Mouse (Mus musculus) heart, embryonic 12.5 days (tissue): ENCODE data around the gene Rab23. TPM values are rescaled to one million over a fixed set of nuclear protein-coding genes. Genes with fewer than 3 reads are reported as not detected.

Source experiments
- ATAC-seq: fragments of 200-750 bp; cut with Nextera tagmentation; 2 replicates; pipeline ENCODE4 v1.8.0; 2017; ENCODE audit warnings: moderate TSS enrichment, moderate library complexity; ENCODE audit not compliant: insufficient number of reproducible peaks, low FRiP score
- H3K27ac ChIP-seq: fragments of 300-500 bp; sonication (generic); 2 replicates; pipeline ENCODE4 v1.5.1; 2016; ENCODE audit warnings: mild to moderate bottlenecking, moderate library complexity; ENCODE audit not compliant: poor library complexity, severe bottlenecking
- H3K27me3 ChIP-seq: fragments of 300-500 bp; sonication (generic); replicated peaks from 2 replicates; pipeline ENCODE4 v1.6.1; 2016; ENCODE audit warnings: mild to moderate bottlenecking, moderate library complexity
- H3K36me3 ChIP-seq: fragments of 300-500 bp; sonication (generic); 2 replicates; pipeline ENCODE4 v1.6.1; 2016; ENCODE audit warnings: mild to moderate bottlenecking, moderate library complexity
- H3K4me1 ChIP-seq: fragments of 300-500 bp; sonication (generic); replicated peaks from 2 replicates; pipeline ENCODE4 v1.6.1; 2016; ENCODE audit warnings: mild to moderate bottlenecking
- H3K4me2 ChIP-seq: fragments of 300-500 bp; sonication (generic); 2 replicates; pipeline ENCODE4 v1.6.1; 2016; ENCODE audit warnings: mild to moderate bottlenecking, moderate library complexity
- H3K4me3 ChIP-seq: fragments of 300-500 bp; sonication (generic); 2 replicates; pipeline ENCODE4 v1.5.1; 2016; ENCODE audit warnings: mild to moderate bottlenecking
- H3K9ac ChIP-seq: fragments of 300-500 bp; sonication (generic); 2 replicates; pipeline ENCODE4 v1.6.1; 2016; ENCODE audit warnings: mild to moderate bottlenecking, moderate library complexity
- H3K9me3 ChIP-seq: fragments of 300-500 bp; sonication (generic); replicated peaks from 2 replicates; pipeline ENCODE4 v1.6.1; 2016; ENCODE audit warnings: mild to moderate bottlenecking, moderate library complexity
- WGBS: fragments of 180-500 bp; shearing (Covaris S2); methylation state at CpG from one replicate; pipeline ENCODE4 v1.1.7; 2016; 5-methylcytosine and 5-hydroxymethylcytosine counted together
- polyA plus RNA-seq: library from polyadenylated mRNA; unstranded; fragments of >200 nt; fragmentation: Nextera tagmentation; extraction: Ambion mirVana; gene quantifications from 2 replicates; pipeline ENCODE4 v1.2.1, GENCODE M21; 2016

Rab23 gene
- 14.7 and 18.9 TPM in 2 replicates for polyA plus RNA-seq

DNA sequence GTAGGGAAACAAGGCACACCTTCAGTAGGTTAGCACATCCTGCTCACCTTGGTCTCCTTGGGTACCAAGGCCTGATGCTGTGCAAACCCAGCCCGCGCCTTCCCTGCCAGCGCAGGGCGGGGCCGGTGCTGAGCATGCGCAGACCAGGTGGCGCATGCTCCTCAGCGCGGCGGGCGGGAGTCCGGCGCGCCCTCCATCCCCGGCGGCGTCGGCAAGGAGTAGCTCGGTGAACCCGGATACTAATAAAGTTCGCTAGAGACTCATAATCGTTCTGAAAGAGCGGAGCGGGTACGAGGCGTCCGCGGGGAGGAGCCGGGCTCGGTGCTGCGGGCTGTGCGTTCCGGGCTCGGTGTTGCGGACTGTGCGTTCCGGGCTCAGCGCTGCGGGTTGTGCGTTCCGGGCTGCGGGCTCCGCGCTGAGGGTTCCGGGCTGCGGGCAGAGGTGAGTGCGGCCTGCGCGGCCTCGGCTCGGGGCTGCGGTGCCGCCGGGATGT is at the start of gene Rab23:
Rab23 (plus strand) TSS at position 155 of the 493 bp plus-strand sequence.
- under 1% methylated on average over 54 of the region's 54 CpGs for WGBS
- Histone ChIP-seq H3K4me3 (peak within 1 kb of the TSS; percentile 84), H3K27me3 (no peaks in the 10 kb centered on the region), H3K36me3 (peaks cover 26% of the 10 kb centered on the region), H3K9me3 (no peaks in the 10 kb centered on the region), H3K4me2 (peak within 1 kb of the TSS; percentile 82), H3K9ac (peak within 1 kb of the TSS; percentile 90), H3K4me1 (peaks cover 4% of the 10 kb centered on the region), H3K27ac (peak within 1 kb of the TSS; percentile 77)
- ATAC-seq: peak; percentile 90

DNA sequence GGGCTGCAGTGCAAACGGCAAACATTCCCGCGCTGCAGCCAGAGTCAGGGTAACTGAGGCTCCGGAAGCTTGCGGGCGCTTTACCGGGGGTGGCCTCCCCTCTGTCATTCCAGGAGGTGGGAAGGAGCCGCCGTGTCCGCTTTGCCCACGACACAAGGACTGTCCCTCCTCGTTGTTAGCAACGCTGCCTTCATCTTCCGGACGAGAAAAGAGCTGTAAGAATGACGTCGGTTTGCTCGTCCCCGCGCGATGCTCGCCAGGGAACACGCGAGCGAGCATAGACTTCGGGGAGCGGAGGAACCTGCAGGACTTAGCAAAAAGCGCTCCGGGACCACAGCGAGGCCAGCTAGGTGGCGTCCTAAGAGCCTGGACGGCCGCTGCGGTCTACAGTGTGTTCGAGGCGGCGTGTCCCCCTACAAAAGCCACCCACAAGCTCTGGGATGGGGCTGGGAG is 49.5 kb upstream of the Rab23 start:
- H3K9me3 ChIP-seq: peaks cover 4% of the 10 kb centered on the region; the same call in 1 of the 2 replicates
- under 1% methylated on average over 37 of the region's 37 CpGs for WGBS
- H3K27ac ChIP-seq: peak overlapping the region; percentile 65
- peak; percentile 58 for ATAC-seq
- H3K4me3 ChIP-seq: peak overlapping the region; percentile 75
- peaks cover 15% of the 10 kb centered on the region for H3K36me3 ChIP-seq
- H3K9ac ChIP-seq: peak overlapping the region; percentile 79
- peak overlapping the region; percentile 90 for H3K4me2 ChIP-seq
- no peaks in the 10 kb centered on the region for H3K27me3 ChIP-seq
- peaks cover 13% of the 10 kb centered on the region for H3K4me1 ChIP-seq

DNA sequence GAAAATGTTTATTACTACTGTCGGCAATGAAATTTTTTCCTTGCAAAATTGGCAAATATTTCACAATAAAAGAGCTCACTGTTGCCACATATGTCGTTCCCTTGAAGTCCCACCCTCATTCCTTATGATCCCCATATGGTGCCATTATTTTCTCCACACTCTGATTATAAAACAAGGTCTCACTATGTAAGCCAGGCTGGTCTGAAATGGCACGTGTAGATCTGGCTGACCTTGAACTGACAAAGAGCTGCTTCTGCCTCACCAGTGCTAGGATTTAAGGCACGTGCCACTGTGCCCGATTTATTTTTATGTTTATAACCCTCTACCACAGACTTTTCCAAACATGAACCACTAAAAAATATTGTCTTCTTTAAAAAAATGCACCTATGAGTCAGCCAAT is 48.2 kb upstream of the Rab23 start:
- Histone ChIP-seq H3K9me3 (peaks cover 4% of the 10 kb centered on the region; the same call in 1 of the 2 replicates), H3K9ac (no peak overlapping the region), H3K4me1 (peaks cover 13% of the 10 kb centered on the region), H3K27ac (no peak overlapping the region), H3K4me3 (no peak overlapping the region), H3K27me3 (no peaks in the 10 kb centered on the region), H3K4me2 (no peak overlapping the region), H3K36me3 (peaks cover 5% of the 10 kb centered on the region; the same call in 1 of the 2 replicates)
- 80% methylated on average over 5 of the region's 5 CpGs for WGBS
- ATAC-seq: no peak

DNA sequence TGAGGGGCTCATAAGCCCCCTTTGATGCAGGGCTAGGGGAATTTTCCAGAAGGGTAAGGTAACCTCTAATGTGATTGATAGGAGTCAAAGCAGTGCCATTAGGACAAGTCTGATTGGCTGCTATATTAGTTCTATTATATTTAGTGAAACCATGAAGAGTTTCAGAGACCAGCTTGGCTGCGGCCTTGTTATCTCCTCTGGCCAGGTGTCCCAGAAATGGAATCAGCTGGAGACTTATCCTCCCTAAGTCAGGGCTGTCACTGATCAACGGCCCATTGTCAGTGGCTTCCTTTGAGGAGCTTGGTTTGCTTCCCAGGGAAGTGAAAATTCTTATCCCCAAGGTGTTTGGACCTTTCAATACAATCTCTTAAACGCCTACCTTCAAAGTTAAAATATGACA is 47.6 kb upstream of the Rab23 start:
- H3K4me3 ChIP-seq: no peak overlapping the region
- ATAC-seq: no peak
- no peak overlapping the region for H3K4me2 ChIP-seq
- H3K27me3 ChIP-seq: no peaks in the 10 kb centered on the region
- peaks cover 4% of the 10 kb centered on the region; the same call in 1 of the 2 replicates for H3K9me3 ChIP-seq
- no peaks in the 10 kb centered on the region for H3K36me3 ChIP-seq
- H3K27ac ChIP-seq: no peak overlapping the region
- WGBS: 57% methylated on average over 3 of the region's 3 CpGs
- peaks cover 13% of the 10 kb centered on the region for H3K4me1 ChIP-seq
- H3K9ac ChIP-seq: no peak overlapping the region

DNA sequence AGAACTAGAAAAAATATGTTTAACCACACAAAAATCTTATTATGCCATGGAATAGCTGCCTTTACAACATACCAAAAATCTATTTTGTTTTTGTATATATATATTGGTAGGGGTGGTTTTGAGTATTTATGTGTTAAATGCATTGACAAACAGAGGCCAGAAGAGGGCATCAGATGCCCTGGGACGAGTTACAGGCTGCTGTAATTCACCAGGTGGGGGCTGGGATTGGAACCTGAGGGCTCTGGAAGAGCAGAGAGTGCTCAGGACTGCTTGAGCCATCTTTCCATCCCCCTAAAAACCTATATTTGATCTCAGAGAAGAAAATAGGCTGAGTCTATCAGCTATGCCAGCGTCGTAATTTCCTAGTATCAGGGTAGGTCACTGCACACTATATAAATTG is 47.2 kb upstream of the Rab23 start:
- no peaks in the 10 kb centered on the region for H3K36me3 ChIP-seq
- WGBS: 22% methylated on average over 3 of the region's 3 CpGs
- ATAC-seq: no peak
- H3K4me2 ChIP-seq: no peak overlapping the region
- no peak overlapping the region for H3K9ac ChIP-seq
- H3K4me3 ChIP-seq: no peak overlapping the region
- H3K27me3 ChIP-seq: no peaks in the 10 kb centered on the region
- peaks cover 13% of the 10 kb centered on the region for H3K4me1 ChIP-seq
- no peak overlapping the region for H3K27ac ChIP-seq
- peaks cover 4% of the 10 kb centered on the region; the same call in 1 of the 2 replicates for H3K9me3 ChIP-seq

DNA sequence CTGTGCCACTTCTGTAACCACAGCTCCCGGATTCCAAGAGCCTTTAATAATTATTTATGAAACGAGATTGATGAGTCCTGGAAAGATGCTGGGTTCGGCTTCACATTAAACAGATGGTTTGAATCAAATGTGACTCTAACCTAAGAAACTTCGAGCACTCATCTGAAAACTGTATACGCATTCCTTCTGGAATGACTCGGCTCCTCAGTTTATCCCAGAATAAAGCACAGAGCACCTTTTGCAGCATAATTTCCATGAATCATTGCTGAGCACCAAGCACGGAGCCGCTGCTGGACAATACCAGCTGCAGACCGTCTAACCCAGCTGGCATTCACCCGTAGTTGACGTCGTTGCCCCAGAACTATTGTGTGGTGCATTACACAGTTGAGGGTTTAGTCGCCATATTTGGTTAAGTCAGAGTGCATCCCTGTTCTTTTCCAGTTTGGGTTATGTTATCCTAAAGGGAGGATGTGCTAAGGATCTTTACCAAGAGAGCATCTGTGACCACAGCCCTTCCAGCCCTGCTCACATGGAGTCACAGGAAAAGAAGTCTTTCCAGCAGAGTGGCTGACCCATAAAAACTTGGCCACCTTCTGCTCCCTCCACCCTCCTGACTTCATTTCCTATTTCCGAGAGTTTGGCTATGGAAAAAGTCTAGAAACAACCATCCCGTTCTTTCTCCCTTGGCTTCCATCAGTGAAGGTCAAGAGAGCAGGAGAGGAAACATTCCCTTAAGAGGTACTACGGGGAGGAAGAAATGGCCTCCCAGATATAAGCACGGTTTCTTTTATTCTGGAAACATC is 46.3 kb upstream of the Rab23 start:
- H3K9me3 ChIP-seq: peaks cover 4% of the 10 kb centered on the region; the same call in 1 of the 2 replicates
- no peaks in the 10 kb centered on the region for H3K27me3 ChIP-seq
- H3K4me1 ChIP-seq: peaks cover 5% of the 10 kb centered on the region; the same call in 1 of the 2 replicates
- no peak for ATAC-seq
- no peak overlapping the region for H3K27ac ChIP-seq
- 75% methylated on average over 17 of the region's 17 CpGs for WGBS
- no peak overlapping the region for H3K4me2 ChIP-seq
- H3K9ac ChIP-seq: no peak overlapping the region
- H3K36me3 ChIP-seq: no peaks in the 10 kb centered on the region
- no peak overlapping the region for H3K4me3 ChIP-seq

DNA sequence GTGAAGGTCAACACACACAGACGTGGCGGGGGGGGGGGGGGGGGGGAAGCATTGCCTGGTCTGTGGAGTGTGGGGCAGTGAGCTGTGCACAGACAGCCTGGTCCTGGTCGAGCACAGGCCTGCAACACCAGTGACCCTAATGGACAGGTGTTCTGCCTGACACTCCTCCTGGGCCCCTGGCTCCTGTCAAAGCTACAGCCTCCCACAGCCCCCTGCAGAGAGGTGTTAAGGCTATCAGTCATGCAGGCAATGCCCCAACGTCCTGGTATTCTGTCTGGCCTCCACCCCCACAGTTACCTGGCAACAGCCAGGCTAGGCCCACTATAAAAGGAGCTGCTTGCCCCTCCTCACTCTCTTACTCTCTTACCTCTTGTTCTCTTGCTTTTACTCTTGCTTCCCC is 39.3 kb upstream of the Rab23 start:
- Histone ChIP-seq H3K4me1 (no peaks in the 10 kb centered on the region), H3K27me3 (no peaks in the 10 kb centered on the region), H3K4me3 (no peak overlapping the region), H3K4me2 (no peak overlapping the region), H3K9ac (no peak overlapping the region), H3K9me3 (peaks cover 4% of the 10 kb centered on the region), H3K36me3 (no peaks in the 10 kb centered on the region), H3K27ac (no peak overlapping the region)
- 48% methylated on average over 3 of the region's 4 CpGs for WGBS
- ATAC-seq: no peak

DNA sequence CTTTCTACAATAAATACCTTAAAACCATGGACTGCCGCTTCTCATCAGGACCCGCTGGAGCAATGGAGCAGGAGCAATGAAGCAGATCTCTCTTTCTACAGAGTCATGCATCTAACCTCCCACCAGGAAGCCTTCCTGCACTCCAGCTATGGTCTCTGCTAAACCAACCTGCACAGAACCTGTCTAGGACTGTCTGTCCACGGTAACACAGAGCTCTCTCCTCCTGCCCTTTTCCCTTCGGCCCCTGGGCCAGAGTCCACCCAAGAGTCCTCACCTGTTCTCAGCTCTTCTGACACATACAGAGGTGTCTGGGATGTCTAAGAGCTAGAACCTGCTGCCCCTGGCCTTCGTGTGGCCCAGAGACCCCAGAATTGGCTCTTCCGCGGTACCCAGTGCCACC is 38.8 kb upstream of the Rab23 start:
- Histone ChIP-seq H3K9me3 (peaks cover 9% of the 10 kb centered on the region), H3K27ac (no peak overlapping the region), H3K4me3 (no peak overlapping the region), H3K9ac (no peak overlapping the region), H3K36me3 (no peaks in the 10 kb centered on the region), H3K4me2 (no peak overlapping the region), H3K4me1 (no peaks in the 10 kb centered on the region), H3K27me3 (no peaks in the 10 kb centered on the region)
- WGBS: 79% methylated on average over 7 of the region's 7 CpGs
- no peak for ATAC-seq

DNA sequence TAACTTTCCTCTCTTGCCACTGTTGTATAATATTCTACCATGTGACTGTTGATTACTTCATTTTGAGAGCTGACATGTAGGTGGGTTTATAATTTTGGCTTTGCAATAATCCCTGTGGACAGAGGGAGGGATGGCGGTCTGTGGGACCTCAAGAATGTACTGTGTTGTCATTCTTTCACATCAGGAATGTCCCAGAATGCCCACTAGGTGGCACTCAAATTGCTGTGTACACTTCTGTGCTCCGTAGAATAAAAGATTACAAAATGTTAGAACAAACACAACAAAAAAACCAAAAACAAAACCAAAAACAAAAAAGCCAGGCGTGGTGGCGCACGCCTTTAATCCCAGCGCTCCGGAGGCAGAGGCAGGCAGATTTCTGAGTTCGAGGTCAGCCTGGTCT is 35.2 kb upstream of the Rab23 start:
- H3K4me2 ChIP-seq: no peak overlapping the region
- no peak overlapping the region for H3K27ac ChIP-seq
- no peak overlapping the region for H3K9ac ChIP-seq
- no peak for ATAC-seq
- H3K36me3 ChIP-seq: no peaks in the 10 kb centered on the region
- WGBS: 57% methylated on average over 8 of the region's 8 CpGs
- H3K4me1 ChIP-seq: no peaks in the 10 kb centered on the region
- no peak overlapping the region for H3K4me3 ChIP-seq
- H3K27me3 ChIP-seq: no peaks in the 10 kb centered on the region
- peaks cover 9% of the 10 kb centered on the region for H3K9me3 ChIP-seq

DNA sequence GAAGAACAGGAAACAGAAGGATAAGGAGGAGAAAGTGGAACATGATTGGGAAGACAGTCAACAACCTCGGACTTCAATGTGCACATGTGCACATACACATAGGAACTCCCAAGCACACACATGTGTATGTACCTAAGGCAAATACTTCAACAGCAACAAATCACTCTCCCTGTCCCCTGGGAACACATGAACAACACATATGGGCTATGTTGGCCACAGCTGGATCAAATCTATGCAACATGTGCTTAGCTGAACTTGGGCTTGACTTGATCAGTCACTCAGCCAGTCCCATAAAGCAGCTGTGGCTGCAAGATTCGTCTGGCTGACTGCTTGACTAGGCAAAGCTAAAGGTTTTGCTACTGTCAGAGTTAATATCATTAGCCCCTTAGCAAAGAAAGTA is 30.9 kb upstream of the Rab23 start:
- WGBS: 59% methylated on average over 2 of the region's 2 CpGs
- no peak overlapping the region for H3K27ac ChIP-seq
- H3K9ac ChIP-seq: no peak overlapping the region
- no peaks in the 10 kb centered on the region for H3K36me3 ChIP-seq
- no peaks in the 10 kb centered on the region for H3K27me3 ChIP-seq
- no peaks in the 10 kb centered on the region for H3K4me1 ChIP-seq
- H3K4me2 ChIP-seq: no peak overlapping the region
- peaks cover 6% of the 10 kb centered on the region; the same call in 1 of the 2 replicates for H3K9me3 ChIP-seq
- H3K4me3 ChIP-seq: no peak overlapping the region
- ATAC-seq: no peak

DNA sequence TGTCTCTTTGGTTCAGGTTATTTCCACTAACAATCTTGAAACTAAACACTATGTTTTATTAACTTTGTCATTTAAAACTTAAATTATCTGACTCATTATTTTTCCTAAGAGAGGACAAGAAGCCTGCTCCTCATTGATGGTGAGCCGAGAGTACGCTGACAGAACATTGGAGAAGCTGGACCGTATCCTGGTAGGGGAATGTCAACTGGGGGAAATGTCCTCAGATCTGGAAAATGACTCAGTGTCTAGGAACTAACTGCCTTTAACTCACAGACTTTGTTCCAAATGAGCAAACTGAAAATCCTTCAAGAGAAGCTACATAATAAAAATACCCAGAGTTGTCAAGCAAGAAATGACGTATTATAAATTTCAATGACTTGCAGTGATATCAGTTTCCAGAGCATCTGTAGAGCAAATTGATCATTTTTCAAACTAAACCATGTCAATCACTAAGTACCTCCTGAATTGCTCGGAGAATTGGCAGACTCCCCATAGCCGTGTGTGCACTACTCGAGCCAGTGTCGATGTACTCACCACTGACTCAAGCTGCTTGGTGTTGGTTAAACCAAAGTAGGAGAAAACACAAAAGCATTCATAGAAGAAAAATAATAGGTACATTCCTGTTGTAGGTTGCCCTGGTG is 30.1 kb upstream of the Rab23 start:
- H3K4me2 ChIP-seq: no peak overlapping the region
- no peak for ATAC-seq
- no peaks in the 10 kb centered on the region for H3K27me3 ChIP-seq
- H3K27ac ChIP-seq: no peak overlapping the region
- H3K4me1 ChIP-seq: no peaks in the 10 kb centered on the region
- WGBS: 78% methylated on average over 8 of the region's 8 CpGs
- peaks cover 6% of the 10 kb centered on the region; the same call in 1 of the 2 replicates for H3K9me3 ChIP-seq
- no peaks in the 10 kb centered on the region for H3K36me3 ChIP-seq
- H3K4me3 ChIP-seq: no peak overlapping the region
- H3K9ac ChIP-seq: no peak overlapping the region
